8 mouse cellular contexts compared by ENCODE assay signal in the genomic region with DNA sequence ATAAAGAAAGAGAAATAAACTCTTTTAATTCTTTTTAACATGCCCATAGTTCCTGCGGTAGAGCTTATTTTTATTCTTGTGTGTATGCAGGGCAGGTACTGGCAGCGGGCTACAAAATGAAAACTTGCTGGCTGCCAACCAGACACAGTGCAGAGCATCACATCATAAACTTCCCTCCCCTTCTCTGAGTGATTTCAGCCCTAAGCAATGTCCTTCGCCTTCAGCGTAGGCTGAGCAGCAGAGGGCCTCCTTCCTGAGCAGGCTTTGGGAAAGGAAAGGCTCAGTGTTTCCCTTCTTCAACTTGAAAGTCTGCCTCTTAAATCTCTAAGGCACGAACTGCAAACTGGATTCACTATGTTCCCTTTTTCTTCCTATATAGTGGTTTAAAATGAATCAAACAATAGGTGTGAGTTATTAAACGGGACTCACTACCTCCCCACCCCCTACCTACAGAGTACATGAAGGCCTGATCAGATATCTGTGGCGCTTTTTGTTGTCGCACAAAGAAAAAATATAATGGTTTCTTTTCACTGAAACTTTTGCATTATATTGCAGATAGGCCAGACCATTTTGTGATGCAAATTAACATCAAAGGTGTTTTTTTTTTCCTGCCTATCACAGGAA. TPM values are rescaled to one million over a fixed set of nuclear protein-coding genes. Genes with fewer than 3 reads are reported as not detected.
DNase-seq lines count a peak whose midpoint lies in the region; ATAC-seq and TF ChIP-seq lines count a peak whose summit lies in the region.

No protein-coding gene starts in this region.

- DNase-seq in midbrain, postnatal 0 days (ENCODE audit: low spot score), result peak; percentile 38
- no peak for DNase-seq in midbrain, embryonic 10.5 days (ENCODE audit: low spot score)
- no peak for DNase-seq in liver, adult 2 months (ENCODE audit: extremely low read depth, low read depth, low spot score)
- no peak for DNase-seq in urinary bladder, postnatal 25 days (ENCODE audit: low spot score)
- no peak for DNase-seq in natural killer cell, adult 2 months (ENCODE audit: low spot score in 2 of 2)

- ATAC-seq in midbrain, postnatal 0 days (ENCODE audit: low FRiP score), result no peak
- peak; percentile 92 for ATAC-seq in heart, embryonic 14.5 days (ENCODE audit: insufficient number of reproducible peaks, insufficient read depth, low FRiP score, low read depth)
- peak; percentile 72; the same call in 1 of the 2 replicates for ATAC-seq in stomach, embryonic 14.5 days (ENCODE audit: insufficient number of reproducible peaks, insufficient read depth, low FRiP score, low read depth)

- peak; percentile 36; the same call in 1 of the 2 replicates for TF ChIP-seq CTCF in midbrain, postnatal 0 days (IDR thresholded peaks at IDR 0.05)
- no peak for TF ChIP-seq CTCF in cortical plate, adult 2 months (IDR thresholded peaks at IDR 0.05; ENCODE audit: extremely low read depth, insufficient read depth, low read length)
- 0 out of 2 replicates have a peak, but pooled peaks have one; percentile 8 for TF ChIP-seq CTCF in liver, adult 2 months (IDR thresholded peaks at IDR 0.05; ENCODE audit: low read depth, low read length)

- H3K79me2 ChIP-seq in liver, adult 2 months (ENCODE audit: control insufficient read depth, insufficient read depth, low read length), result no peaks in the 10 kb centered on the region; the same call in 1 of the 2 replicates

- H3K4me1 ChIP-seq in midbrain, postnatal 0 days (ENCODE audit: insufficient read depth, low read length), result no peaks in the 10 kb centered on the region
- no peaks in the 10 kb centered on the region; the same call in 1 of the 2 replicates for H3K4me1 ChIP-seq in midbrain, embryonic 10.5 days
- H3K4me1 ChIP-seq in cortical plate, adult 2 months (ENCODE audit: control insufficient read depth, insufficient read depth, low read length), result no peaks in the 10 kb centered on the region; the same call in 1 of the 2 replicates
- peaks cover 2 to 10% of the 10 kb centered on the region in 2 experiments; a peak in 3 of 4 replicates for H3K4me1 ChIP-seq in heart, embryonic 14.5 days (ENCODE audit: control insufficient read depth in 2 of 2, insufficient read depth in 2 of 2, low read length in 2 of 2)
- H3K4me1 ChIP-seq in liver, adult 2 months (ENCODE audit: control insufficient read depth, insufficient read depth, low read length), result no peaks in the 10 kb centered on the region
- no peaks in the 10 kb centered on the region for H3K4me1 ChIP-seq in stomach, embryonic 14.5 days (ENCODE audit: control insufficient read depth, insufficient read depth, low read length)

- H3K27me3 ChIP-seq in midbrain, postnatal 0 days (ENCODE audit: insufficient read depth, low read length), result no peaks in the 10 kb centered on the region
- peaks cover 22% of the 10 kb centered on the region for H3K27me3 ChIP-seq in midbrain, embryonic 10.5 days (ENCODE audit: low read depth, poor library complexity, severe bottlenecking)
- H3K27me3 ChIP-seq in heart, embryonic 14.5 days (ENCODE audit: control insufficient read depth, insufficient read depth, low read length), result no peaks in the 10 kb centered on the region
- no peaks in the 10 kb centered on the region for H3K27me3 ChIP-seq in liver, adult 2 months (ENCODE audit: control insufficient read depth, insufficient read depth, low read length)
- H3K27me3 ChIP-seq in stomach, embryonic 14.5 days (ENCODE audit: control insufficient read depth, insufficient read depth, low read length), result no peaks in the 10 kb centered on the region

- H3K4me3 ChIP-seq in midbrain, postnatal 0 days (ENCODE audit: low read depth, low read length), result no peak overlapping the region
- H3K4me3 ChIP-seq in midbrain, embryonic 10.5 days, result no peak overlapping the region
- H3K4me3 ChIP-seq in cortical plate, adult 2 months (ENCODE audit: insufficient read depth, low read length), result peak overlapping the region; percentile 7; the same call in 1 of the 2 replicates
- H3K4me3 ChIP-seq in heart, embryonic 14.5 days (ENCODE audit: control insufficient read depth in 1 of 2, insufficient read depth in 1 of 2, low read depth in 1 of 2, low read length in 2 of 2), result 0 out of 4 replicates have a peak overlapping the region, but pooled peaks have one; percentile 9
- no peak overlapping the region for H3K4me3 ChIP-seq in liver, adult 2 months (ENCODE audit: insufficient read depth, low read depth, low read length)
- H3K4me3 ChIP-seq in stomach, embryonic 14.5 days (ENCODE audit: low read depth, low read length), result no peak overlapping the region

- H3K27ac ChIP-seq in midbrain, postnatal 0 days (ENCODE audit: low read depth, low read length), result no peak overlapping the region
- no peak overlapping the region for H3K27ac ChIP-seq in midbrain, embryonic 10.5 days (replicated peaks)
- no peak overlapping the region for H3K27ac ChIP-seq in cortical plate, adult 2 months (ENCODE audit: insufficient read depth, low read length)
- H3K27ac ChIP-seq in heart, embryonic 14.5 days (replicated peaks in 1 of 2; ENCODE audit: control insufficient read depth in 1 of 2, insufficient read depth in 1 of 2, low read depth in 2 of 2, low read length in 2 of 2), result peak overlapping the region; percentile 59 to 81
- H3K27ac ChIP-seq in liver, adult 2 months (replicated peaks; ENCODE audit: insufficient read depth, low read depth, low read length), result no peak overlapping the region
- no peak overlapping the region for H3K27ac ChIP-seq in stomach, embryonic 14.5 days (ENCODE audit: low read length)

- TF ChIP-seq POLR2A in cortical plate, adult 2 months (IDR thresholded peaks at IDR 0.05; ENCODE audit: extremely low read depth, insufficient read depth, low read length), result peak; percentile 45; the same call in 1 of the 2 replicates
- no peak for TF ChIP-seq POLR2A in liver, adult 2 months (IDR thresholded peaks at IDR 0.05; ENCODE audit: extremely low read depth, insufficient read depth, low read length)

- no peaks in the 10 kb centered on the region for H3K9me3 ChIP-seq in midbrain, postnatal 0 days (ENCODE audit: low read length)
- H3K9me3 ChIP-seq in midbrain, embryonic 10.5 days (replicated peaks), result no peaks in the 10 kb centered on the region
- no peaks in the 10 kb centered on the region for H3K9me3 ChIP-seq in heart, embryonic 14.5 days (ENCODE audit: control insufficient read depth, low read length)
- H3K9me3 ChIP-seq in stomach, embryonic 14.5 days (ENCODE audit: control insufficient read depth, low read depth, low read length), result no peaks in the 10 kb centered on the region

- H3K4me2 ChIP-seq in midbrain, postnatal 0 days (ENCODE audit: low read depth, low read length, poor library complexity, severe bottlenecking), result no peak overlapping the region
- H3K4me2 ChIP-seq in heart, embryonic 14.5 days (ENCODE audit: low read length), result peak overlapping the region; percentile 59
- no peak overlapping the region for H3K4me2 ChIP-seq in stomach, embryonic 14.5 days (replicated peaks; ENCODE audit: low read depth, low read length)

- H3K9ac ChIP-seq in midbrain, postnatal 0 days (replicated peaks; ENCODE audit: low read length, poor library complexity, severe bottlenecking), result no peak overlapping the region
- H3K9ac ChIP-seq in heart, embryonic 14.5 days (ENCODE audit: low read length), result peak overlapping the region; percentile 52; the same call in 1 of the 2 replicates
- no peak overlapping the region for H3K9ac ChIP-seq in liver, adult 2 months (ENCODE audit: low read depth, low read length)
- H3K9ac ChIP-seq in stomach, embryonic 14.5 days (replicated peaks; ENCODE audit: low read depth, low read length), result no peak overlapping the region

- 52% methylated on average over 8 of the region's 8 CpGs for WGBS in midbrain, postnatal 0 days
- WGBS in midbrain, embryonic 10.5 days, result 58% methylated on average over 8 of the region's 8 CpGs
- WGBS in heart, embryonic 14.5 days, result 19% methylated on average over 8 of the region's 8 CpGs
- 63% methylated on average over 8 of the region's 8 CpGs for WGBS in liver, adult 2 months
- WGBS in stomach, embryonic 14.5 days, result 49% methylated on average over 8 of the region's 8 CpGs

- no peaks in the 10 kb centered on the region for H3K36me3 ChIP-seq in midbrain, postnatal 0 days (ENCODE audit: insufficient read depth, low read length)
- no peaks in the 10 kb centered on the region for H3K36me3 ChIP-seq in midbrain, embryonic 10.5 days
- H3K36me3 ChIP-seq in heart, embryonic 14.5 days (ENCODE audit: control insufficient read depth, insufficient read depth, low read length), result no peaks in the 10 kb centered on the region
- no peaks in the 10 kb centered on the region for H3K36me3 ChIP-seq in liver, adult 2 months (ENCODE audit: control insufficient read depth, insufficient read depth, low read length)
- no peaks in the 10 kb centered on the region for H3K36me3 ChIP-seq in stomach, embryonic 14.5 days (ENCODE audit: control insufficient read depth, insufficient read depth, low read length)

RNA-seq across cellular contexts. Expression of gene Mef2c, which starts 28.2 kb away (rescaled TPM):
- total RNA-seq in midbrain, postnatal 0 days (2014; rRNA removed), result 32.9 and 35.1 TPM in 2 replicates
- polyA plus RNA-seq in midbrain, postnatal 0 days (2015; fragmentation: Nextera tagmentation; extraction: Ambion mirVana), result 44.6 and 50.7 TPM in 2 replicates
- 11.9 and 13.6 TPM in 2 replicates for polyA plus RNA-seq in midbrain, embryonic 10.5 days (2016; fragmentation: Nextera tagmentation; extraction: Ambion mirVana)
- 308 and 319 TPM in 2 replicates for polyA plus RNA-seq in cortical plate, adult 2 months (2012; rRNA removed)
- polyA plus RNA-seq in heart, embryonic 14.5 days (2014; fragmentation: Nextera tagmentation; extraction: Ambion mirVana), result 112 and 114 TPM in 2 replicates
- 3.9 and 5.0 TPM in 2 replicates for total RNA-seq in liver, adult 2 months (2014; rRNA removed)
- 1.3 and 1.7 TPM in 2 replicates for polyA plus RNA-seq in liver, adult 2 months (2012; rRNA removed)
- polyA plus RNA-seq in stomach, embryonic 14.5 days (2014; fragmentation: Nextera tagmentation; extraction: Ambion mirVana), result 53.3 and 54.9 TPM in 2 replicates

Comparison
In these comparisons a context has a peak if more than half of its experiments do, and no peak if none do; other contexts are left out.
1. H3K27ac ChIP-seq: peak in heart, embryonic 14.5 days (2 of 2); none in midbrain, postnatal 0 days (single experiment), midbrain, embryonic 10.5 days (single experiment), cortical plate, adult 2 months (single experiment), liver, adult 2 months (single experiment) and stomach, embryonic 14.5 days (single experiment).
2. H3K4me3 ChIP-seq: peak in cortical plate, adult 2 months (single experiment) and heart, embryonic 14.5 days (2 of 2); none in midbrain, postnatal 0 days (single experiment), midbrain, embryonic 10.5 days (single experiment), liver, adult 2 months (single experiment) and stomach, embryonic 14.5 days (single experiment).